Mouse (Mus musculus) erythroblast, embryonic 14.5 days (primary cell): ENCODE data around the gene Syne2.

Source experiments
- GATA1 ChIP-seq: IDR thresholded peaks from 2 replicates; pipeline ENCODE4 v1.6.1; 2012; ENCODE audit warnings: low read length, inconsistent platforms, mixed read lengths
- TAL1 ChIP-seq: IDR thresholded peaks from 3 replicates; pipeline ENCODE4 v1.6.1; 2012; ENCODE audit warnings: low read length, inconsistent platforms, mixed read lengths

GRCm38 (mm10) chr12:76111046-76111445 is 293.1 kb downstream of the Syne2 start:
- TF ChIP-seq GATA1: no peak
- no peak for TF ChIP-seq TAL1
